Mouse (Mus musculus) embryonic facial prominence, embryonic 14.5 days (tissue): ENCODE data around the gene Cdh23. TPM values are rescaled to one million over a fixed set of nuclear protein-coding genes. Genes with fewer than 3 reads are reported as not detected.

Source experiments
- ATAC-seq: fragments of 200-750 bp; cut with Nextera tagmentation; 2 replicates; pipeline ENCODE4 v1.8.0; 2017; ENCODE audit warnings: low read depth, moderate number of reproducible peaks, moderate TSS enrichment
- DNase-seq: peaks from one replicate; pipeline ENCODE4 v3.0.0-alpha.2; 2015; ENCODE audit warnings: low spot score
- H3K27ac ChIP-seq: fragments of 300-500 bp; sonication (generic); replicated peaks from 2 replicates; pipeline ENCODE4 v1.5.1; 2014; ENCODE audit warnings: low read depth, mild to moderate bottlenecking, low read length, moderate library complexity
- H3K27me3 ChIP-seq: fragments of 300-500 bp; sonication (generic); replicated peaks from 2 replicates; pipeline ENCODE4 v1.6.1; 2014; ENCODE audit warnings: low read length; ENCODE audit not compliant: control insufficient read depth, insufficient read depth
- H3K36me3 ChIP-seq: fragments of 300-500 bp; sonication (generic); 2 replicates; pipeline ENCODE4 v1.6.1; 2014; ENCODE audit warnings: low read length, mixed read lengths; ENCODE audit not compliant: control insufficient read depth, insufficient read depth
- H3K4me1 ChIP-seq: fragments of 300-500 bp; sonication (generic); 2 replicates; pipeline ENCODE4 v1.6.1; 2014; ENCODE audit warnings: antibody characterized with exemption, low read length; ENCODE audit not compliant: control insufficient read depth, insufficient read depth
- H3K4me2 ChIP-seq: fragments of 300-500 bp; sonication (generic); 2 replicates; pipeline ENCODE4 v1.6.1; 2014; ENCODE audit warnings: low read depth, mild to moderate bottlenecking, low read length, moderate library complexity, mixed read lengths
- H3K4me3 ChIP-seq: fragments of 300-500 bp; sonication (generic); 2 replicates; pipeline ENCODE4 v1.5.1; 2014; ENCODE audit warnings: low read depth, mild to moderate bottlenecking, low read length
- H3K9ac ChIP-seq: fragments of 300-500 bp; sonication (generic); 2 replicates; pipeline ENCODE4 v1.6.1; 2014; ENCODE audit warnings: low read depth, mild to moderate bottlenecking, low read length, moderate library complexity, mixed read lengths
- H3K9me3 ChIP-seq: fragments of 300-500 bp; sonication (generic); 2 replicates; pipeline ENCODE4 v1.6.1; 2016; ENCODE audit warnings: low read length; ENCODE audit not compliant: control insufficient read depth
- WGBS: fragments of 180-500 bp; shearing (Covaris S2); extraction: QIAGEN DNeasy Blood & Tissue Kit; methylation state at CpG from one replicate; pipeline ENCODE4 v1.1.7; 2014; 5-methylcytosine and 5-hydroxymethylcytosine counted together
- polyA plus RNA-seq: library from polyadenylated mRNA; unstranded; fragments of >200 nt; fragmentation: Nextera tagmentation; extraction: Ambion mirVana; gene quantifications from 2 replicates; pipeline ENCODE4 v1.2.1, GENCODE M21; 2014

Gene Cdh23
- polyA plus RNA-seq, 1 experiment from 2014 or later, result 1.0 TPM

DNA sequence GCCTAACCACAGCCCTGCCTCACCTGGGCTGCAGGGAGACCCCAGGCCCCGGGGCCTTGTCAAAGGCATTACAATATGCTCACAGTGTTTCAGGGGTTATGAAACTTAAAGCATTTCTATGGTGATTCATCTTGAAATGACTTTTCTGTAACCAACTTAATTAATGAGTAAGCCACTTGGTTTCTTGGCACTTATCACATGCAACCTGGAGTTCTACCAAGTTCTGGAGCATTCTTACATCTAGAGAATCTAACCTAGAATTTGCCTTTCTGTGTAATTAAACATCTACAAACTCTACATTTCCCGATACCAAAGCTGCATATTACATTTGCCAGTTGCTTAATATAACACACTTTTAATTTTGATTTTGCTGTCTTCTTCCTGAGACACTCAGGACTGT lies 279.2 kb downstream of the Cdh23 start:
- WGBS, result 83% methylated on average over 2 of the region's 2 CpGs
- no peaks in the 10 kb centered on the region for H3K4me1 ChIP-seq
- H3K4me3 ChIP-seq, result no peak overlapping the region
- no peak overlapping the region for H3K4me2 ChIP-seq
- ATAC-seq (no peak), DNase-seq (no peak)
- H3K9ac ChIP-seq, result no peak overlapping the region
- H3K27me3 ChIP-seq, result no peaks in the 10 kb centered on the region
- H3K27ac ChIP-seq, result no peak overlapping the region
- H3K36me3 ChIP-seq, result no peaks in the 10 kb centered on the region
- H3K9me3 ChIP-seq, result no peaks in the 10 kb centered on the region

DNA sequence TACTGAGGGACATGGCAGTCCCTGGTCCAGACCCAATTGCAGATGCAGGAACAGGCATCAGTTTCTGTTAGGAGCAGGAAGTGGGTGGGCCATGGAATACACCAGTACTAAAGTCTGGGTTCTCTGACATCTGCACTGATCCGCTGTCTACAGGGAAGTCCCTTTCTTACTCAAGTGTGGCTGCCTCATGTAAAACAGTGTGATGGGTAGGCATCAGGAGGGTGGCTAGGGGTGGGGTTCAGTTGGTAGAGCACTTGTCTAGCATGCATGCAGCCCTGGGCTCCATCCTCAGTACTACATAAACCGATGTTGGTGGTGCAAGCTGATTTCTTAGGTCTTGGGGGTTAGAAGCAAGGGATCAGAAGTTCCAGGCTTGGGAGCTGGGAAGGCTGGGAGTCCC lies 282.5 kb downstream of the Cdh23 start:
- no peaks in the 10 kb centered on the region for H3K9me3 ChIP-seq
- H3K4me1 ChIP-seq, result no peaks in the 10 kb centered on the region
- H3K9ac ChIP-seq, result no peak overlapping the region
- no peak for ATAC-seq
- no peak for DNase-seq
- no peaks in the 10 kb centered on the region for H3K27me3 ChIP-seq
- no peak overlapping the region for H3K4me2 ChIP-seq
- H3K36me3 ChIP-seq, result no peaks in the 10 kb centered on the region
- H3K27ac ChIP-seq, result no peak overlapping the region
- WGBS, result 78% methylated on average over 2 of the region's 2 CpGs
- H3K4me3 ChIP-seq, result no peak overlapping the region

DNA sequence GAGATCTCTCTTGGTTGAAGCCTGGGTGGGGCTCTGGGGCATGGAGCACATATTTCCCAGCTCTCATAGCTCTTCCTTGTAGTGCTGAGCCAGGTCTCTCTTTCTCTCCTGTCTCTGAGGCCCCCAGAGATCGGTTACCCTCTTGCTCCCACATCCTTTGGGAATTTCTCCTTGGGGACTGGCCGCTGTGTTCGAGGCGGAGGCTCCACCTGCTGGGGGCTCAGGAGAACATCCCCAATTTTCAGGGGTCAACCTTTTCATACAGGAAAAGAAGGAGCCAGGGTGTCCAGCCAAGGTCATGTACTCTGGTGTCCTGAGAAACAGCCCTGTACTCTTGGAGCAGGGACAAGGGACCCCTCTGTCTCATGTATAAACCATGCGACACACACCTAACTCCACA lies 284.5 kb downstream of the Cdh23 start:
- no peak overlapping the region for H3K27ac ChIP-seq
- ATAC-seq, result no peak
- H3K9me3 ChIP-seq, result no peaks in the 10 kb centered on the region
- H3K27me3 ChIP-seq, result no peaks in the 10 kb centered on the region
- H3K4me1 ChIP-seq, result no peaks in the 10 kb centered on the region
- DNase-seq, result peak; percentile 40
- no peak overlapping the region for H3K4me3 ChIP-seq
- no peak overlapping the region for H3K4me2 ChIP-seq
- 28% methylated on average over 5 of the region's 5 CpGs for WGBS
- H3K36me3 ChIP-seq, result no peaks in the 10 kb centered on the region
- H3K9ac ChIP-seq, result no peak overlapping the region

DNA sequence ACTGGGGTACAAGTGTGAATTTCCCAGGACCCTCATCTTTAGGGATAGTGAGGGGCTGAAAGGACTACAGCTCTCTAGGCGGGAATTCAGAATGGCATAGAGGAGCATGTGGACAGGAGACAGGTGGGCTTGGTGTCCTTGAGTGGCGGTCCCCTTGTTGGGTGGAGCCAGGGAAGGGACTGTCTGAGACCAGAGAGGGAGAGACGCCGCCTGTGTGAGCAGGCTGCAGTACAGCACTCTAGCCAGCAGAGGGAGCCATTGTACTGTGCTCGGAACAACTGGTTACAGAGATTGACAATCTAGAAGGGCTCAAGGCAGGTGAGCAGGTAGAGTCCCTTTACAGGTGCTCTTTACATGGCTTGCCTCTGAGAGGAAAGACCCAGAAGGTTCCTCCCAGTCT lies 288.5 kb downstream of the Cdh23 start:
- Histone ChIP-seq H3K9me3 (no peaks in the 10 kb centered on the region), H3K36me3 (no peaks in the 10 kb centered on the region), H3K9ac (no peak overlapping the region), H3K27me3 (no peaks in the 10 kb centered on the region), H3K4me2 (no peak overlapping the region), H3K4me1 (no peaks in the 10 kb centered on the region), H3K4me3 (no peak overlapping the region), H3K27ac (no peak overlapping the region)
- 0 out of 2 replicates have a peak, but pooled peaks have one; percentile 60 for ATAC-seq
- peak; percentile 25 for DNase-seq
- WGBS, result 4% methylated on average over 5 of the region's 5 CpGs

DNA sequence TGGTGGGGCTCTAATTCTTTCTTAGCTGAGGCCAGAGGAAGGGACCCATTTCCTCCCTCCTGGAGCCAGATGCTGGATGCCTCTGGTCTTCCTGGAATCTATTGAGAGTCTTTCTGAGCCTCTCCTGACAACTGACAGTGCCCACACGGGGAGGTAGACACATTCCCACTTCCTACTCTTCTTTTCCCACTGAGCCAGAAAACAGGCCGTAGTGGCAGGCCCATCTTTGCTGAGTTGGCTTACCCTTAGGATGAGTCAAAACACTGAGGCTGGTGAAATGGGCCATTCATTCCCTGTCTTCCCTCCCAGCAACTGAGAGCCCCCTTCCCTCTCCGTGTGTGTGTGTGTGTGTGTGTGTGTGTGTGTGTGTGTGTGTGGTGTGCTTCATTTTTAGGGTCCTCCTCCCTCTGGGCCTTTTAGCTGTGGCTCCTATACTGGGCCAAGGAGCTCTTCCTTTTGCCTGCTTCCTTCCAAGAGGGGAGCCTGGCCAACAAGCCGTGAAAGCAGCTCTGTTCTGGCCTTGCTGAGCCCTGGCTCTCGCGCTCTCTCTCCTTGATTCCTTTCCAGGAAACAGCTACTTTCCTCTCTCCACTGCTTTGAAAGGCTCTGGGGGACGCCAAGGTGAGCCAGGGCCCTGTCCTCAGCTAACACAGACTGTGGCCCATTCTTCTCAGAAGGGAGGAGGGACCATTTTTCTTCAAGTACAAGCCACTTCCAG lies 290.7 kb downstream of the Cdh23 start:
- Histone ChIP-seq H3K27ac (0 out of 2 replicates have a peak overlapping the region, but pooled peaks have one; percentile 34), H3K9me3 (no peaks in the 10 kb centered on the region), H3K4me2 (no peak overlapping the region), H3K9ac (no peak overlapping the region), H3K4me3 (no peak overlapping the region), H3K4me1 (no peaks in the 10 kb centered on the region), H3K27me3 (no peaks in the 10 kb centered on the region), H3K36me3 (no peaks in the 10 kb centered on the region)
- peak; percentile 57 for DNase-seq
- WGBS, result 38% methylated on average over 7 of the region's 7 CpGs
- ATAC-seq, result peak; percentile 41; the same call in 1 of the 2 replicates

DNA sequence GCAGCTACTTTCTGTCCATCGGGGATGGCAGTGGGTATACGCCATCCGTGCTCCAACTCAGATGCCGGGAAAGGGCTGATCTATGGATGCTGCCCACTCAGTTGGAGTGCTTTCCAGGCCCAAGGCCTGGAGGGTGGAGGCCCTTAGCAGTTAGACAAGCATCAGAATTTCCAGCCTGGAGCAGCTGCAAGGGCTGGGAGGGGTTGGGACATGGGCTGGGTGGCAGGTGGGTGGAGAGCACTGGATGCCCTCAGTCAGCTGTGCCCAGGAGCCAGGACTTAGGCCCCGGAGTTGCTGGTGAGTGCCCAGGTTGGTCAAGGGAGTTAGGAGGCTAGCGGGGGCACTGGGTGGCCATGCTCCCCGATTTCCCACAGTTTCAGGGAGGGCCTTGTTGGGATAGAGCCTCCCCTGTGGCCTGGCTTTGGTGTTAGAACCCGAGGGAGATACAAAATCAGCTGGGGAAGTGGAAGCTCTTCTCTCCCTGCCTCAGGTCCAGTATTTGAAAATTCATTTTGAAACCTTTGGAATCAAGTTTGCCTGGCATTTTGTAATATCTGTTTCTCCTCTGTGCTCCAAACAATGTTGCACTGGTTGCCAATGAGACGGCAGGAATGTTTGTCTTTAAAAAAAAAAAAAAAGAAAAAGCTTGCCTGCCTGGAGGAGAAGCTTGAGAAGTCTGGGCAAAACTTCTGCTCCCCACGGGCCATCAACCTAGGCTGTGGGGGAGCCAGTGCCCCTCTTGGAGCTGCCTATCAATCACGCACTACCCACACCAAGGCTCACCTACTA lies 295.6 kb downstream of the Cdh23 start:
- 70% methylated on average over 11 of the region's 11 CpGs for WGBS
- Histone ChIP-seq H3K27ac (no peak overlapping the region), H3K4me1 (no peaks in the 10 kb centered on the region), H3K4me2 (no peak overlapping the region), H3K4me3 (no peak overlapping the region), H3K36me3 (no peaks in the 10 kb centered on the region), H3K9me3 (no peaks in the 10 kb centered on the region), H3K9ac (peak overlapping the region; percentile 14; the same call in 1 of the 2 replicates), H3K27me3 (no peaks in the 10 kb centered on the region)
- ATAC-seq (no peak), DNase-seq (no peak)

DNA sequence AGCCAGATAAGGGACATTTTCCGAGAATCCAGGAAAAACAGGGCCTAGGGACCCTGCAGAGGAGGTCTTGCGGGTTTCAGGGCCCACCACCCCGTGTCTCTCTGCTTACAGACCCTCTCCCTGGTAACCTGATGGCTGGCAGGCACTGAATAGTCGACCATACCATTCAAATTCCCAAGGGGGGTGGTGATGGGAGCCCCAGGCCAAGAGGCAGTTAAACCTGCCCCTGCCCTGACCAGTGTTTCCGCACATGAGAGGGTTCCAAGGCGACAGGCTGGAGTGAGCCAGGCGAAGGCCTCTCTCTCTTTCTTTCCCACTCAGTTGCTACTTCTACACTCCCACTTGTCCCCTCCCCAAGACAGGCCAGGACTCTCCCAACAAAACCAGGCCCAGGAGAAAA lies 296.8 kb downstream of the Cdh23 start, which contains the start of gene Gm17455:
Gene Gm17455 (plus strand): TSS at position 278 of the 400 bp plus-strand sequence.
- 61% methylated on average over 7 of the region's 7 CpGs for WGBS
- Histone ChIP-seq H3K9ac (peak within 1 kb of the TSS; percentile 39; the same call in 1 of the 2 replicates), H3K27me3 (no peaks in the 10 kb centered on the region), H3K9me3 (no peaks in the 10 kb centered on the region), H3K4me2 (no peak within 1 kb of the TSS), H3K27ac (no peak within 1 kb of the TSS), H3K36me3 (no peaks in the 10 kb centered on the region), H3K4me1 (no peaks in the 10 kb centered on the region), H3K4me3 (no peak within 1 kb of the TSS)
- ATAC-seq (no peak), DNase-seq (no peak)

DNA sequence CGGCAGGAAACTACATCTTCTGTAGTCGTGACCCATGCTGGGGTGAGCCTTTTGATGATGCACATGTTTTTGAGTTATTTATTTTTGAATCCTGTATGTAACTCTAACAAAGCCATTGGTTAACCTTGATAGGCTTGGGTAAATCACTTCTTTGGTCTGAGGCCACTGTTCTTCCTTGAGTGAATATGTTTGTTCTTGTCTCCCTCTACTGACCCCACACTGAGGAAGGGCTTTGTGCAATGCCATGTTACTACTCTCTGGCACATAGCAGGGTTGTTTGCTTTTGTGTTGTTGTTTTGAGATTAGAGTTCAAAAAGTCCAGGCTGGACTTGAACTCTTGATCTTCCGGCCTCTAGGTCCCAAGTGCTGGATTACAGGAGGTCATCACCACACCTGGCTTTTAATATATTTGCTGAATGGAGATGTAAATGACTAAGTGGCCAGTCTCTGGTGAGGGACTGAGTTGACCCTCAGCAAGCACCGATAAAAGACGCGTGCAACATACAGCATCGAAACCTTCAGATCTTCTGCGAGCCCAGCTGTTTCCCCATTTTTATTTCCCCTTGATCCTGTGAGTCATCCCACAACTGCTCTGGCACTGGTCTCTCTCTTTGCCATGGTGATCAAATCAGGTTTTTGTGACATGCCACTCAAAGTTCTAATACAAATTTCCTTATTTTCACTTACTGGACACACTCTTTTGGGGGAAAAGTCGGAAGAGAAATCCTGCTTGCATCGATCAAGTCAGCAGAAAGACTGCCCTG lies 298.1 kb downstream of the Cdh23 start:
- Histone ChIP-seq H3K4me1 (no peaks in the 10 kb centered on the region), H3K27me3 (no peaks in the 10 kb centered on the region), H3K36me3 (no peaks in the 10 kb centered on the region), H3K4me2 (no peak overlapping the region), H3K9me3 (no peaks in the 10 kb centered on the region), H3K4me3 (no peak overlapping the region), H3K9ac (no peak overlapping the region), H3K27ac (no peak overlapping the region)
- DNase-seq, result no peak
- ATAC-seq, result no peak
- 80% methylated on average over 10 of the region's 10 CpGs for WGBS
